In genomic region chr7:127842001-127842718, GRCm38 (mm10) we compare ENCODE assay signal across 8 mouse cellular contexts. TPM values are rescaled to one million over a fixed set of nuclear protein-coding genes. Genes with fewer than 3 reads are reported as not detected.
DNase-seq lines count a peak whose midpoint lies in the region; ATAC-seq lines count a peak whose summit lies in the region.

No protein-coding gene starts in this region.

- DNase-seq in adrenal gland, adult 2 months: peak; percentile 87
- DNase-seq in embryo, embryonic 10.5 days (ENCODE audit: low spot score): peak; percentile 87
- DNase-seq in gastrocnemius, postnatal 14 days: peak; percentile 82
- peak; percentile 94 for DNase-seq in induced T-regulatory cell, adult 2 months (ENCODE audit: low read depth)
- peak; percentile 77 for DNase-seq in left cerebral cortex, postnatal 14 days (ENCODE audit: low spot score in 2 of 2)
- peak; percentile 72 for DNase-seq in right cerebral cortex, postnatal 14 days
- DNase-seq in urinary bladder, postnatal 4 days (ENCODE audit: low spot score in 2 of 2): peak; percentile 70 to 78

- ATAC-seq in megakaryocyte-erythroid progenitor cell, adult 5-6 weeks (replicated peaks; ENCODE audit: low FRiP score, low TSS enrichment, poor library complexity, severe bottlenecking): peak; percentile 65

- intact Hi-C loops in gastrocnemius, postnatal 14 days (cut with DNase I; ENCODE audit: low total_unique reads): no loop called here
- intact Hi-C loops in left cerebral cortex, postnatal 14 days (cut with DNase I): no loop called here

RNA-seq across cellular contexts. Expression of gene Stx1b, which starts 17.8 kb away (rescaled TPM):
- total RNA-seq in adrenal gland, adult 2 months (2021): 1 to 10 TPM; 5.0 to 6.9 TPM
- 8.5 and 11.4 TPM in 2 replicates for polyA plus RNA-seq in adrenal gland, adult 2 months (2012; rRNA removed)
- total RNA-seq in gastrocnemius, postnatal 14 days (2021): 1 to 10 TPM; 1.1 to 2.2 TPM
- total RNA-seq in left cerebral cortex, postnatal 14 days (2021): 100 to 1,000 TPM; 401 to 404 TPM
- 0.10 and 3.0 TPM in 2 replicates for total RNA-seq in megakaryocyte-erythroid progenitor cell, adult 5-6 weeks (2014; fragmentation: Nextera tagmentation)
- total RNA-seq in megakaryocyte-erythroid progenitor cell, adult 5-6 weeks (2017): 0.19 and 4.3 TPM in 2 replicates

RNA-seq across cellular contexts. Expression of gene Stx4a, which starts 18.1 kb away (rescaled TPM):
- 100 to 1,000 TPM in 1 of 2 experiments, 10 to 100 TPM in 1; 79.6 to 102 TPM for total RNA-seq in adrenal gland, adult 2 months (2021)
- polyA plus RNA-seq in adrenal gland, adult 2 months (2012; rRNA removed): 52.2 and 54.0 TPM in 2 replicates
- 10 to 100 TPM; 46.9 to 49.9 TPM for total RNA-seq in gastrocnemius, postnatal 14 days (2021)
- 10 to 100 TPM; 50.3 to 55.3 TPM for total RNA-seq in left cerebral cortex, postnatal 14 days (2021)
- 67.0 and 84.7 TPM in 2 replicates for total RNA-seq in megakaryocyte-erythroid progenitor cell, adult 5-6 weeks (2014; fragmentation: Nextera tagmentation)
- total RNA-seq in megakaryocyte-erythroid progenitor cell, adult 5-6 weeks (2017): 31.5 and 44.7 TPM in 2 replicates

RNA-seq across cellular contexts. Expression of gene Zfp646, which starts 33.9 kb away (rescaled TPM):
- total RNA-seq in adrenal gland, adult 2 months (2021): 10 to 100 TPM; 28.9 to 33.1 TPM
- 14.1 and 15.9 TPM in 2 replicates for polyA plus RNA-seq in adrenal gland, adult 2 months (2012; rRNA removed)
- total RNA-seq in gastrocnemius, postnatal 14 days (2021): 10 to 100 TPM; 13.6 to 13.9 TPM
- total RNA-seq in left cerebral cortex, postnatal 14 days (2021): 10 to 100 TPM; 25.0 to 25.6 TPM
- total RNA-seq in megakaryocyte-erythroid progenitor cell, adult 5-6 weeks (2014; fragmentation: Nextera tagmentation): 32.4 and 38.3 TPM in 2 replicates
- 36.9 and 43.3 TPM in 2 replicates for total RNA-seq in megakaryocyte-erythroid progenitor cell, adult 5-6 weeks (2017)

RNA-seq across cellular contexts. Expression of gene Zfp668, which starts 34.5 kb away (rescaled TPM):
- 1 to 10 TPM; 7.2 to 9.7 TPM for total RNA-seq in adrenal gland, adult 2 months (2021)
- polyA plus RNA-seq in adrenal gland, adult 2 months (2012; rRNA removed): 8.1 and 10.3 TPM in 2 replicates
- 1 to 10 TPM; 4.6 to 4.9 TPM for total RNA-seq in gastrocnemius, postnatal 14 days (2021)
- total RNA-seq in left cerebral cortex, postnatal 14 days (2021): 10 to 100 TPM; 22.0 to 22.6 TPM
- 9.3 and 12.8 TPM in 2 replicates for total RNA-seq in megakaryocyte-erythroid progenitor cell, adult 5-6 weeks (2014; fragmentation: Nextera tagmentation)
- total RNA-seq in megakaryocyte-erythroid progenitor cell, adult 5-6 weeks (2017): 2.3 and 2.8 TPM in 2 replicates

RNA-seq across cellular contexts. Expression of gene Hsd3b7, which starts 41.8 kb away (rescaled TPM):
- 10 to 100 TPM; 45.5 to 46.2 TPM for total RNA-seq in adrenal gland, adult 2 months (2021)
- 83.9 and 86.5 TPM in 2 replicates for polyA plus RNA-seq in adrenal gland, adult 2 months (2012; rRNA removed)
- total RNA-seq in gastrocnemius, postnatal 14 days (2021): 1 to 10 TPM; 6.9 to 8.1 TPM
- total RNA-seq in left cerebral cortex, postnatal 14 days (2021): 1 to 10 TPM; 4.8 to 6.0 TPM
- total RNA-seq in megakaryocyte-erythroid progenitor cell, adult 5-6 weeks (2014; fragmentation: Nextera tagmentation): 38.9 and 56.1 TPM in 2 replicates
- 16.8 and 60.3 TPM in 2 replicates for total RNA-seq in megakaryocyte-erythroid progenitor cell, adult 5-6 weeks (2017)

Comparison
In these comparisons a context has a peak if more than half of its experiments do, and no peak if none do; other contexts are left out.
1. Peak in every context shown above with its lines: DNase-seq and ATAC-seq.
2. RNA of gene Stx1b, which starts 17.8 kb away (total RNA-seq): 401 to 404 TPM in left cerebral cortex, postnatal 14 days; 5.0 to 6.9 TPM in adrenal gland, adult 2 months, 0.10 to 4.3 TPM in megakaryocyte-erythroid progenitor cell, adult 5-6 weeks and 1.1 to 2.2 TPM in gastrocnemius, postnatal 14 days; every median in the first group is over 10 times any median in the second.